Mouse (Mus musculus): Measurements from ENCODE around the gene Dscam. TPM values are rescaled to one million over a fixed set of nuclear protein-coding genes. Genes with fewer than 3 reads are reported as not detected.
A peak's percentile ranks its signal among the peaks of the same experiment; 100 is the strongest.

Gene Dscam
- polyA plus RNA-seq, 1 experiment, result under 0.01 TPM

- no peak overlapping the region for H3K4me2 ChIP-seq (ENCODE audit: low read depth)
- no peak overlapping the region for H3ac ChIP-seq (ENCODE audit: control insufficient read depth, insufficient read length)
- H3K27me3 ChIP-seq (ENCODE audit: control insufficient read depth, insufficient read depth, insufficient read length), result no peaks in the 10 kb centered on the region
- H3K36me3 ChIP-seq (ENCODE audit: control insufficient read depth, insufficient read depth), result no peaks in the 10 kb centered on the region
- H3K4me3 ChIP-seq, result no peak overlapping the region
- H3K79me2 ChIP-seq (ENCODE audit: control insufficient read depth, insufficient read depth), result no peaks in the 10 kb centered on the region
- TF ChIP-seq REST (IDR thresholded peaks at IDR 0.05; ENCODE audit: insufficient read depth, insufficient read length) (no peak), TCF3 (IDR thresholded peaks at IDR 0.05; ENCODE audit: insufficient read length, low read depth) (no peak), SRF (IDR thresholded peaks at IDR 0.05; ENCODE audit: control insufficient read depth, insufficient read length, low read depth) (no peak), E2F4 (IDR thresholded peaks at IDR 0.05; ENCODE audit: insufficient read depth) (no peak), TCF12 (IDR thresholded peaks at IDR 0.05; ENCODE audit: insufficient read depth, poor library complexity, severe bottlenecking) (no peak), CEBPB (IDR thresholded peaks at IDR 0.05; ENCODE audit: insufficient read depth, poor library complexity, severe bottlenecking) (no peak), MYOD1 (IDR thresholded peaks at IDR 0.05; ENCODE audit: control insufficient read depth in 1 of 3, insufficient read length in 2 of 3, low read depth in 2 of 3) (no peak), USF1 (IDR thresholded peaks at IDR 0.05; ENCODE audit: low read depth) (no peak), POLR2AphosphoS2 (IDR thresholded peaks at IDR 0.05; ENCODE audit: insufficient read length, low read depth) (no peak), POLR2A (IDR thresholded peaks at IDR 0.05; ENCODE audit: insufficient read length, low read depth) (no peak), MYOG (IDR thresholded peaks at IDR 0.05; ENCODE audit: control insufficient read depth in 1 of 3, insufficient read depth in 1 of 3, insufficient read length in 2 of 3, low read depth in 2 of 3) (no peak), MAX (IDR thresholded peaks at IDR 0.05; ENCODE audit: low read depth) (no peak)
Measured at GRCm38 (mm10) chr16:96970412-96970811, 200.1 kb downstream of the Dscam start.

GRCm38 (mm10) chr16:96969643-96970042, 200.9 kb downstream of the Dscam start:
- TF ChIP-seq E2F4 (IDR thresholded peaks at IDR 0.05; ENCODE audit: insufficient read depth), result no peak
- TF ChIP-seq SRF (IDR thresholded peaks at IDR 0.05; ENCODE audit: control insufficient read depth, insufficient read length, low read depth), result peak; percentile 63
- H3K4me3 ChIP-seq, result no peak overlapping the region
- H3ac ChIP-seq (ENCODE audit: control insufficient read depth, insufficient read length), result no peak overlapping the region
- H3K79me2 ChIP-seq (ENCODE audit: control insufficient read depth, insufficient read depth), result no peaks in the 10 kb centered on the region
- H3K4me2 ChIP-seq (ENCODE audit: low read depth), result no peak overlapping the region
- H3K27me3 ChIP-seq (ENCODE audit: control insufficient read depth, insufficient read depth, insufficient read length), result no peaks in the 10 kb centered on the region
- no peaks in the 10 kb centered on the region for H3K36me3 ChIP-seq (ENCODE audit: control insufficient read depth, insufficient read depth)

GRCm38 (mm10) chr16:96968885-96969480, 201.6 kb downstream of the Dscam start:
- Histone ChIP-seq H3K4me3 (no peak overlapping the region), H3ac (ENCODE audit: control insufficient read depth, insufficient read length) (no peak overlapping the region), H3K27me3 (ENCODE audit: control insufficient read depth, insufficient read depth, insufficient read length) (no peaks in the 10 kb centered on the region), H3K36me3 (ENCODE audit: control insufficient read depth, insufficient read depth) (no peaks in the 10 kb centered on the region), H3K4me2 (ENCODE audit: low read depth) (no peak overlapping the region), H3K79me2 (ENCODE audit: control insufficient read depth, insufficient read depth) (no peaks in the 10 kb centered on the region)
- TF ChIP-seq MYOG (IDR thresholded peaks at IDR 0.05; ENCODE audit: control insufficient read depth in 1 of 3, insufficient read depth in 1 of 3, insufficient read length in 2 of 3, low read depth in 2 of 3) (no peak), REST (IDR thresholded peaks at IDR 0.05; ENCODE audit: insufficient read depth, insufficient read length) (no peak), POLR2AphosphoS2 (IDR thresholded peaks at IDR 0.05; ENCODE audit: insufficient read length, low read depth) (no peak), SRF (IDR thresholded peaks at IDR 0.05; ENCODE audit: control insufficient read depth, insufficient read length, low read depth) (no peak)

- no peak for TF ChIP-seq CEBPB (IDR thresholded peaks at IDR 0.05; ENCODE audit: insufficient read depth, poor library complexity, severe bottlenecking)
- TF ChIP-seq TCF12 (IDR thresholded peaks at IDR 0.05; ENCODE audit: insufficient read depth, poor library complexity, severe bottlenecking), result no peak
- no peak for TF ChIP-seq SRF (IDR thresholded peaks at IDR 0.05; ENCODE audit: control insufficient read depth, insufficient read length, low read depth)
- TF ChIP-seq MYOG (IDR thresholded peaks at IDR 0.05; ENCODE audit: control insufficient read depth in 1 of 3, insufficient read depth in 1 of 3, insufficient read length in 2 of 3, low read depth in 2 of 3), result no peak
- TF ChIP-seq TCF3 (IDR thresholded peaks at IDR 0.05; ENCODE audit: insufficient read length, low read depth), result no peak
- TF ChIP-seq MYOD1 (IDR thresholded peaks at IDR 0.05; ENCODE audit: control insufficient read depth in 1 of 3, insufficient read length in 2 of 3, low read depth in 2 of 3), result no peak
- TF ChIP-seq USF1 (IDR thresholded peaks at IDR 0.05; ENCODE audit: low read depth), result no peak
Measured at GRCm38 (mm10) chr16:96959695-96960094, 210.9 kb downstream of the Dscam start.

GRCm38 (mm10) chr16:96945468-96946302, 224.9 kb downstream of the Dscam start:
- no peak overlapping the region for H3ac ChIP-seq (ENCODE audit: control insufficient read depth, insufficient read length)
- H3K79me2 ChIP-seq (ENCODE audit: control insufficient read depth, insufficient read depth), result no peaks in the 10 kb centered on the region
- no peaks in the 10 kb centered on the region for H3K27me3 ChIP-seq (ENCODE audit: control insufficient read depth, insufficient read depth, insufficient read length)
- H3K36me3 ChIP-seq (ENCODE audit: control insufficient read depth, insufficient read depth), result no peaks in the 10 kb centered on the region
- no peak overlapping the region for H3K4me2 ChIP-seq (ENCODE audit: low read depth)
- H3K4me3 ChIP-seq, result no peak overlapping the region
- no peak for TF ChIP-seq CEBPB (IDR thresholded peaks at IDR 0.05; ENCODE audit: insufficient read depth, poor library complexity, severe bottlenecking)
- no peak for TF ChIP-seq POLR2A (IDR thresholded peaks at IDR 0.05; ENCODE audit: insufficient read length, low read depth)
- TF ChIP-seq E2F4 (IDR thresholded peaks at IDR 0.05; ENCODE audit: insufficient read depth), result no peak
- no peak for TF ChIP-seq POLR2AphosphoS2 (IDR thresholded peaks at IDR 0.05; ENCODE audit: insufficient read length, low read depth)
- TF ChIP-seq MAX (IDR thresholded peaks at IDR 0.05; ENCODE audit: low read depth), result no peak
- TF ChIP-seq TCF12 (IDR thresholded peaks at IDR 0.05; ENCODE audit: insufficient read depth, poor library complexity, severe bottlenecking), result no peak
- TF ChIP-seq SRF (IDR thresholded peaks at IDR 0.05; ENCODE audit: control insufficient read depth, insufficient read length, low read depth), result no peak
- no peak for TF ChIP-seq MYOG (IDR thresholded peaks at IDR 0.05; ENCODE audit: control insufficient read depth in 1 of 3, insufficient read depth in 1 of 3, insufficient read length in 2 of 3, low read depth in 2 of 3)
- no peak for TF ChIP-seq REST (IDR thresholded peaks at IDR 0.05; ENCODE audit: insufficient read depth, insufficient read length)
- no peak for TF ChIP-seq MYOD1 (IDR thresholded peaks at IDR 0.05; ENCODE audit: control insufficient read depth in 1 of 3, insufficient read length in 2 of 3, low read depth in 2 of 3)
- TF ChIP-seq USF1 (IDR thresholded peaks at IDR 0.05; ENCODE audit: low read depth), result no peak
- TF ChIP-seq TCF3 (IDR thresholded peaks at IDR 0.05; ENCODE audit: insufficient read length, low read depth), result no peak

More at GRCm38 (mm10) chr16:96959695-96960094, 210.9 kb downstream of the Dscam start:
- Histone ChIP-seq H3ac (ENCODE audit: control insufficient read depth, insufficient read length) (no peak overlapping the region), H3K4me3 (no peak overlapping the region), H3K36me3 (ENCODE audit: control insufficient read depth, insufficient read depth) (no peaks in the 10 kb centered on the region), H3K27me3 (ENCODE audit: control insufficient read depth, insufficient read depth, insufficient read length) (no peaks in the 10 kb centered on the region), H3K4me2 (ENCODE audit: low read depth) (no peak overlapping the region), H3K79me2 (ENCODE audit: control insufficient read depth, insufficient read depth) (no peaks in the 10 kb centered on the region)

Data from myocyte (in vitro differentiated cells).